Mouse (Mus musculus) embryo, embryonic 11.5 days (tissue): ENCODE measurements around the gene Ccdc174.
"Not testable (repeated sequence)": the region's sequence is repeated elsewhere in the genome, so short reads cannot be mapped to it uniquely, and the experiment has no call there.

Experiments
- DNase-seq: peaks from one replicate; pipeline ENCODE4 v3.0.0-alpha.2; 2012; ENCODE audit warnings: low read depth, low spot score

Ccdc174 gene

DNA sequence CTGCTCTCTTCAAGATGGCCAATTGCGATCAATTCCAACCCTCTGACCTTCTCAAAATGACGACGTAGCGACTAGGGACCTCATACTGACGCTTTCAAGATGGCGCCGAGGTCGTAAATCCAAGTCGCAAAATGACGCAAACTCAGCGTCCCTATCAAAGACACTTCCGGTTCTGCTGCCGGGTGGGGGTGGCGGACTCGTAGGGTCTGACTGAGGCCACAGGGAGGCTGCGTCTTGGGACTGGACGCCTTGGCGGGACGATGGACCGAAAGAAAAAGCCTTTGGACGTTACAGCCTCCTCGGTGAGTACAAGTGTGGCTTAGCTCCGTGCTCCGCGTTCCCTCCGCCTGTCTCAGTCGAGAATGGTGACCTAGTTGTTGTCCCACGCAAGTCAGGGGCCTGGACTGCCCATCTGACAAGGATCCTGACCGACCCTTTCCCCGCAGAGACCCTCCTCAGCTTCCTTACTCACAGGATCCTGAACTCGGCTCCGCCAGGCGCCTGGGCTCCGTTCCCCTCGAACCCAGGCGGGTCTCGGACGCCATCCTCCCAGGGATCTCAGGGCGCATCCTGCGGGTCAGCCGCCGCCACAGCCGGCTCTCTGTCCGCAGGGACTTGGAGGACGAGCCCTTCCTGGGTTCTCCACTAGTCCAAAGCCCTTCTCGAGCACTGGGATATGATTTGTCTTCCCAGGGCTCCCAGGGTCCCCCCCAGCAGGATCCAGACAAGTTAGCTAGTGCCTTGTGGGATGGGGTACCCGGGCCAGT lies at the start of gene Ccdc174:
Gene Ccdc174, plus strand, starts transcription at position 169 of the 767 bp plus-strand sequence.
- peak; percentile 95 for DNase-seq

DNA sequence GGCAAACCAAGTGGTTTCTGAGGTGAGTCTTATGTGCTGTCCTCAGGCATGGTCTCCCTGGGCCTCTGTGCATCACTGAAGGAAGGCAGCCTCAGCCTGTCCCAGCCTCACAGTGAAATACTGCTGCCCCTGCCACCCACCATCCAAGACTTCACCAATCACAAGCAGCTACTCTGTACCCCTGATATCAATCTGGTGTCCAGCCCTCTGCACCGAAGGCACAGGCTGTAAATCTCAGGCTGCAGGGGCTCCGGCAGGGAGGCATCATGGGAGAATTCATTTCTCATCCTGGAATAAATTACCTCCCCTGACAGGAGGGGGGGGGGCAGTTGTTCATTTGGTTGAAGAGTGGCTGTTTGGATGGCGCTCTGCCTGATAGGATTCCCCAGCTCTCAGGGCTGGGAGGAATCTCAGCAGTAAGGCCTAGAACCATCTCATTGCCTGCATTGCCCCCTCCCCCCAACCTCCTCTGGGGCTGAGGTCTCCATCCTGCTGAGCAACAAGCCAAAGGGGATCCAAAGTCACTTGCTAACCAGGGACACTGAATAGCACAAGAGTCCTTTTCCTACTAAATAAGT lies 44.9 kb upstream of the Ccdc174 start:
- DNase-seq: peak; percentile 19

DNA sequence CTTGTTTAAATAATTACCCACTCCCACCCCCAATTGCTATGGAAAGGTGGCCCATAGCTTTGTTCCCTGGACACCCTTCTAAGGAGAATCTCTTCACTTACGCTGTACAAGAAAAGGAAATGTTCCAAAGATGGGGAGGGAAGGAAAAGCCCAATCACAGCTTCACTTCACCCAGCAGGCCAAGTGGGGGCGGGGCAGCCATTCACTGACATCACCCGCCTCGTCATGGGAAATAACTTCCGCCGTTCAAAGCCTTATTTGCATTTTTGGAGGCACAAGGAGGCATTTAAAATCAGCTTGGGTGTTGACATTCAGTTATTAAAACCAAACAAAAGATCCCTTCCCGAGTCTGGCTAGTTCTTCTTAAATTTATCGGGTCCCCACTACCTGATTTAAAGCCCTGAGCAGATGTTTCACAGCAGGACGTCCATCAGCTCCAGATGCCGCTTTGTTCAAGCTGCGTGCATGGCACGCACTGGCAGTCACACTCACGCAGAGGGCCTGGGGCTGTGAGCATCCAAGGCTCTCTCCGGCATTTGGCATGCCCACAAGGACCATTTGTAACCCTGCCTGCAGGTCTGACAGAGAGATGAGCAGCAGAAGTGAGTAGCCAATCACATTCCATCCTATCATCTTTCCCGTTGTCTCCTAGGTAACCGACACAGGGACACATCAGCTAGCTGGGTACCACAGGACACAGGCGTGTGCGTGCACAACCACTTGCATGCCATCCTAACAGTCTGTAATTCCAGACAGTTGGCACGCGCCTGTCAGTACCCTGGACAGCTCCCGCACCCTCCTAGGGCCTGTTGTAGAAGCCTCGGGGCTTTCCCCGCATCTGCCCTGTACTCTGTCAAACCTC lies 38.6 kb upstream of the Ccdc174 start:
- DNase-seq: peak; percentile 71

DNA sequence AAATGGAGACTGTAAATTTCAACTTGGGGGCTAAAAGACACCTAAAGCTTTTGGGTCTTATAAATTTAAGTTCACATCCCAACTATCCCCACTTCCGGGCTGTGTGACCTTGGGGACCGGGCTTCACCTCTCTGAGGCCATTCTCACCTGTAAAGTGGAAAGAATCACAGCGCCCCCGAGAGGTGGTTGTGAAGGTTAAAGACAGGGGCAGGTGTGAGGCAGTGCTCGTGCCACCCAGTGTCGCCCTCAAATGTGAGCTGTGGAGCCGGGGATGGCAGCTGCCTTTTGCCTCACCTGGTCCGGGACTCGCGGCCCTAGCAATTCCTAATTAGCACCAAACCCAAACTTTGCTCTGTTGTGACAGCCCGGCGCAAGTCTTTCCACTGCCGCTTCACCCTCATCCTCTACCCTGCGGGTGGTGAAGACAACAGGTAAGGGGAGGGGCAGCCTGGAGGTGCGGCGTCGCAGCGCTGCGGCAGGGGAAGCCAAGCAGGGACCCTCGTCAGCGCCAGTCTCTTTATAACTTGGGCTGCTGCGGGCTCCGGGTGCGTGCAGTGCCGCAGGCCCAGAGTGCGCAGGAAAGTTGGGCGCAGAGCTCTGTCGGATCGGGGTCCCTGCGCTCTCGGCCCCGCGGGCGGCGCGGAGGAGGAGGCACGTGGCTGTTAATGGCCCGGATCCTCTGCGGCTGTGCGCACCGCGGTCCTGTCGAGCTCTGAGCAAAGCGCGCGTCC lies 34.8 kb upstream of the Ccdc174 start:
- DNase-seq: no peak

DNA sequence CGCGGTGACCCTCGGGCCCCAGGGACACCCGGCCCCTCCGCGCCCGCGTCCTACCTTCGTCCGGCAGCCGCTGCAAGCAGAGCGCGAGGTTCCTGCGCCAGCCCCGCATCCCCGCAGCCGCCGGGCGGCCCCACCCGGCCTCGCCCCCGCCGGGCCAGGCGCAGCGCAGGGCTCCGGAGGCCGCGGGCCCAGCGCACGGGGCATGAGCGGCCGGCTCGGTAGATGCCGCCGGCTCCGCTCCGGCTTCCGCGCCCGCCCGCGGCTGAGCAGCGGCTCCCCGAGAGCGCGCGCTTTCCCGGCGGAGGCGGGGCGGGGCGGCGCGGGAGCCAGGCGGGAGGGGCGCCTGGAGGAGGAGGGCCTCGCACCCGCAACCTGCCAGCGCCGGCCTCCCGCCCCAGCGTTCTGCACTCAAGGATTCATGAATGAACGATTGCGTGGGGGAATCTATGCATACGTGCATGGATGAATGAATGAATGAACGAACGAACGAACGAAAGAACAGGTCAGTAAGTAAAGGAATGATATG lies 34.2 kb upstream of the Ccdc174 start:
- DNase-seq: no peak

DNA sequence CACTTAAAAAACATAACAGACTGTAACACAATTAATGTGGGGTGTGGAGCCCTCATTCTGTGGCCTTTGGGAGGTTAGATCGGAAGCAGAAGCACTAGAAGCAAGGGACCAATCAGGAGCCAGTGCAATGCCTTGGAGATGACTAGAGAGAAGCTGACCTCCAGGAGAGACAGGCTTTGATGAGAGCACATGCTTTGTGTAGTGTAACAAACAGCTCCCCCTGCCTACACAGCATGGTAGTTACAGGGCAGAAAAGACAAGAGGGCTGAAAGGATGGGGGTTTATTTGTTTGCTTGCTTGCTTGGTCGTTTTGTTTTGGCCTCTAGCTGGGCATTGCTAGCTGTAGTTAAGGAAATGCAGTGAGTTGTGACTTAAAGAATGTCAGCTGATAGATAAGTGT lies 25.3 kb upstream of the Ccdc174 start:
- DNase-seq: peak; percentile 32

DNA sequence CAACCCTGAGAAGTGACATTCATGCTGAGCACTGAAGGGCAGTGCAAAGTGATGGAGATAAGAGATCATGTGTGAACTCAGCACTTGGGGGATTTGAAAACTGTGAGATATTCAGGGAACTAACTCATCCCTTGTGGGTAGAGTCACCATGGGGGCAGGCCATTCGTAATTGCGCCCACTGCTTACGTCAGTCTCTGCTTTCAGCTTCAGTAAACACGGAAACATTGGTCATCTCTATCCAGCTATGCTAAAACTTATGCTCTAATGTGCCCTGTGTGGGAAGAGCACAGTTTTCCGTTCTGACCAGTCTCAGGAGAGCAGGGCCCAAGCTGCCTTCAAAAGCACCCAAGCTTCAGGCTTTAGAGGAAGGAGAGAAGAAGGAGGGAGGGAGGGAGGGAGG lies 19.5 kb upstream of the Ccdc174 start:
- DNase-seq: no peak

DNA sequence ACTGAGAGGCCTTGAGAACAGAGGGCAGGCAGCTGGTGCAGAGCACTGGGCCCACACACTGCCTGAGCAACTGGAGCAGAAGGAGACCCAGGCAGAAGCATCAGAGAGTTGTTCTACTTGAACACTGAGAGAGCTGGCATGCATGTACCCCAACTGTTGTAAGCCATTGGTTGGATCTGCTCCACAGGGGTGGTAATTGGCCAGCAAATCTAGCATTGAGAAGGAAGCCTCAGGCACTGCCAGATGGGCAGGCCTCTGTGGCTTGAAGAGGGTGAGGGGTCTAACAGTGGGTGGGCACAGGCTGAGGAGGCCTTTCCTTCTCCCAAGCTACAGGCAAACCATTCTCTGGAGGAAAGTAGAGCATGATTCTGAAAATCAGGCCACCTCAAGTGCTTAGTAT lies 15.0 kb upstream of the Ccdc174 start:
- no peak for DNase-seq

DNA sequence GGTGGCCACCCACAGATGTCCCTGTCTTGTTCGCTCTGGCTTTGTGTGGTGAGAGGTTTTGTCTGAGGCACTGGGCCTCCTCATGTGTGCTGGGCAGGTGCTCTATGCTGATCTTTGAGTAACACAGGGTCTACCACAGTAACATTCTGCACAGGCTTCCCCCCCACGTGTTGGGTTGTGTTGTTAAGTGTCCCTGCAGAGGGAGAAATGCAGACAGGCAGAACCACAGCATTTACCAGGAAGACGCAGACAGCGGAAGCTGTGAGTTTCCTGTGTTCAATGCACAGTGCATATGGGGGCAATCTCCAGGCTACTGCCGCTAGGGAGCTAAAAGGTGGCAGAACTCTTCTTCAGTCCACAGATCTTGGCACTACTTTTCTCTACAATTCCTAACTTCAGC lies 13.3 kb upstream of the Ccdc174 start:
- DNase-seq: no peak

DNA sequence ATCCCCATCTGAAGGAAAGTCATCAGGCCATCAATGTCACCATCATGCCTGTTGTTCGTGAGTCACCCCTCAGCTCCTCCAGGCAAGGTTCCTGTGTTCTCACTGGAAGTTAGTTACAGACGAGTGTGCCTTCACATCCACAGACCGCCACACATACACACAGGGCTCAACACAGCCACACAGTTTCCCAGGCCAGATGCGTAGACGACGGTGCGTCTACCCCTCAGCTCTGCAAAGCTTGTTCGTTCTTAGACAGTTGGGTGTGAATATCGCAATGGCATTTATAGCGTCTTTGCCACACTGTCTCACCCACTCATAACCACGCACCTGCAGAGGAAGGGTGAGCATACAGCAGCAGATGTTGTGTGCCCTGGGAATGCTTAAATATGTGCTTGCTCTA lies 12.3 kb upstream of the Ccdc174 start:
- no peak for DNase-seq

DNA sequence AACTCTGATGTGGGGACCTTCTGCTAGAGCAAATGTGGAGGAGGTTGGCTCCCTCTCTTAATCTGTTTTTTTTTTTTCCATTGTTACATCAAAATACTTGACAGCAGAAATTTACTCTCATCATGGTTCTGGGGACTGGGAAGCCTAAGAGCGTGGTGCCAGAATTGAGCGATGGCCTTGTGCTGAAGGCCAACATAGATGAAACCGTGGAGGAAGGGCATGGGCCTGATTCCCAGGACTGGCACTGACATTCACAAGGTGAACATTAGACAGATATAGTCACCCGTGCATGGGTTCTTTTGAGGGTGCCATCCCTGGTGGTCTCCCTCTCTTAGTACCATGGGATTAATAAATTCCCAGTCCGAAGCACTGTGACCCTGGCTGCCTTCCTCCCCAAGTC lies 9.8 kb upstream of the Ccdc174 start:
- no peak for DNase-seq

DNA sequence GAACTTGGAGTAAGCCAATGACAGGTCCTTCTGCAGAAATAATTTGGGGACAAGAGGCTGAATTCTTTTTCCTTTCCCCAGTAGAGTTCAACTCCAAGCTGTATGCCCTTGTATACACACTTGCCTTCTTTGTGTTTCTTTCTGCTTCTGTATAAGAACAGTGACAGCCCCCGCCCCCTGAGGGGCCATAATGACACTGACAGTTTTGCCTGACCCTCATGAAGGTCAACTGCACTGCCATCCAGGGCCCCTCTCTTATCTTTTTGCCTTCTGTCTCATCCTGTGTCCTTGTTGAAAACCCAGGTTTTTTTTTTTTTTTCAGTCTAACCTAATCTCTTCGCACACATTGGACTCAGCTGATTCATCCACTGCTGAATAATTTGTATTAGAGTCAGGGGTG lies 5.1 kb upstream of the Ccdc174 start:
- DNase-seq: no peak

DNA sequence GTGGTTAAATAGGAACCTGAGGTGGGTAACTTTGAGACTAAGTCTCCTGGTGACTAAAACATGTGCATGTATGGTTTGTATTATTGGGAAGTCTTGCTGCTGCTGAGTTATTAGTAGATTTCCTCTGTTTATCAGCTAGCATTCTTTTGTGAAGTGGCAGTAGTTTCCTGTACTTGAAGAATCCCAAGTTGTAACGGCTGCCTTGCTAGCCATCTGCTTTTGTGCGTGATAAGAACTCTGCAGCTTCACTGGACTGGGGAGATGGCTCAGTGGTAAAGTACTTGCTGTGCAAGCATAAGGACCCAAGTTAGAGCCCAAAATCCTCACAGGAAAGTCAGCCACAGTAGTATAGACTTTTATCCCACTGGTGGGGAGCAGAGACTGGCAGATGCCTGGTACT lies 6.0 kb downstream of the Ccdc174 start:
- DNase-seq: no peak

DNA sequence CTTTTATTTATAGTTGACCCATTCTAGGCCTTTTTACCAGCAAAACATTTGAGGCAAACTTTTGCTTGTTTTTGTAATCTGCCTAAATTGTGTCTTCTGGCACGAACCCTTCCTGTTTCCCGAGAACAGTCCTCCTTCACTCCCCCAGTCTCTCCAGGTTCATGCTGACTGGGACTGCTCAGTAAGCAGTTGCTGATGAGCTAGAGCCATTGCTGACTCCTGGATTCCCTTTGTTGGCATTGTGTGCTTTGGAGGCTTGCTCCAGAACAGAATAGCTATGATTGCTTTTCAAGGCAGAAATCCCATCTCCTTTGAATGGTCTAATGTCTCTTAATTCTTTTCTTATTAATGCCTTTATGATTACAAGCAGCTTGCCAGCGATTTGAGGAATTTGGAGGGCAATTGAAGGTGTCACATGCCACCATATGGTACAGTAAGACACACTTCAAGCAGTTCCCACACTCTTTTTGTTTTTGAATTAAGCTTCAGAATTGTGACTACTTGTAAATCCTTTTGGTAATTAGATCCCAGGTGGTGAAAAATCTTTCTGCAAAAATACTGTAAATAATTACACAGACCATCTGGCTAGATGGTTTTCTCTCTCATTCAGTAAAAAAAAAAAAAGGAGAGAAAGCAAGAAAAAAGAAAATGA lies 11.5 kb downstream of the Ccdc174 start:
- no peak for DNase-seq

DNA sequence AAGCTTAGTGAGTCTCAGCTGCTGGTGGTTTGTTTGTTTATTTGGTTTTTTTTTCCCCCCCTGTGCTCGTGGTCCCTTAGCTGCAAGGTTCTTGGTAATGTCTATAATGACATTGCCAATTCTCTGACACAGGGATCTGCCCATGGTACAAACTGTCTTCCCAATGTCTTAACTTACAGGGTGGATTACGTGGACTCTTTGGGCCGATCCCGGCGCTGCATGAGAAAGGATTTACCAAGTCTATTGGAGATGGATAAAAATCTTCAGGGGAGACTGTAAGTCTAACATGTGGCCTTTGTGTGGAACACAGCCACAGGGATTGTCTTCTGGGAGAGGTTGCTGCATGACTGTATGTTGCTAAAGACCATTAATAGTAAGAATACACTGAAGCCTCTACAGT lies 12.8 kb downstream of the Ccdc174 start:
- no peak for DNase-seq

DNA sequence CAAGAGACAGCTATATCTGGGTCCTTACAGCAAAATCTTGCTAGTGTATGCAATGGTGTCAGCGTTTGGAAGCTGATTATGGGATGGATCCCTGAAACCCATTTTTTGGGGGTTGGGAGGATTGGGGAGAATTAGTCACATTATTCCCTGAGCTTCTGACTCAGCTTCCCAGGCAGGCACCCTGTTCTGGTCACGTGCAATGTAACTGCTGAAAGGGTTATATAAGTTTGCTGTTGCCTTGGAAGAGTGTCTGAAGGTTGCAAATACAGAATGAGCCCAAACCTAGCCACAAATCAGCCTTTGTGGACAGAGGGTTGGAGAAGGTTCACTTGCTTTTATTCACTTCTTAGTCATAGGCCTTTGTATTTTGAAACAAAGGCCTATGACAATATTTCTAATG lies 13.9 kb downstream of the Ccdc174 start:
- no peak for DNase-seq

DNA sequence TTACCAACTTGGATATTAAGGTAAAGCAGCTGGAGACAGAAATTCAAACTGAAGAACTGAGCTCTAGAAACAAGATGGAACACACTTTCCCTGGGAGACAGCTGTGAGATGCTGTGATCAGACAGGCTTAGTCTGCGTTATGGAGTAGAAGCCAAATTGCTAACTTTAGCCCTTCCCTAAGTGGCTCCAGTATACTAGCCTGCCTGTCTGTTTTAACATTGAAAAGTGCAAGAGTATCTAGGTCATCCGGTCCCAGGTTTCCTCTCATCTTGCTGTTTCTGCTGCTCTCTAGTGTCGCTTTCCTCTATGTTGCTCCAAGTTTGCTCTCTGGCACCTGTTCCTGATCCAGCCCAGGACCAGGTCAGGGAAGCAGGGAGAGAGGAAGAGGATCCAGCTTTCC lies 18.9 kb downstream of the Ccdc174 start:
- DNase-seq: no peak

DNA sequence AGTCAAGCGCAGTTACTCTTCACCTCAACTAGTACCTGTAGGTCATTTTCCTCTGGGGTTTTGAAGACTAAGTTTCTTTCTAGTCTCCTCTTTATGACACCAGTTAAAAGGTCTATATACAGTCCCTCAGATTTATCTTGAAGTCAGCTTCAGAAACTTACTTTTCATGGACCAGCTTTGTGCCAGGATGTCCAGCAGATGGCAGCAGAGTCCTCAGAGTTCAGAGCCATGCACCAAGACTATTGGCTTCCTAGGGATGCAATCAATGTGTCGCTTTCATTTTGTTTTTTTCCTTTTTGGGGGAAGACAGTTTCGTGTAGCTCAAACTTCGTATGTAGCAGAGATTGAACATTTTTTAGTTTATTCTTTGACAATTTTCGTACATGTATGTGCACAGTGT lies 23.7 kb downstream of the Ccdc174 start:
- DNase-seq: peak; percentile 71

DNA sequence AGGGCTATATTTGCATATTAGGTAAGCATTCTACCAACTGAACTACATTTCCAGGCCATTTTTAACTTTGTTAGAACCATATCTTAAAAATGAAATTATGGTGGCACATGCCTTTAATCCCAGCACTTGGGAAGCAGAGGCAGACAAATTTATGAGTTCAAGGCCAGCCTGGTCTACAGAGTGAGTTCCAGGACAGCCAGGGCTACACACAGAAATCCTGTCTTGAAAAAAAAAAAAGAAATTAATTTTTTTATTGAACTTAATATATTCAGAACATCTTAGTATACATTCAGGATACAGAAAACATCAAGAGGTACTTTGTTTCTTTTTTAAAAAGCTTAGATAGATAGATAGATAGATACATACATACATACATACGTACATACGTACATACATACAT lies 24.7 kb downstream of the Ccdc174 start, which contains the start of gene 4930590J08Rik:
Gene 4930590J08Rik, plus strand, starts transcription at position 301 of the 400 bp plus-strand sequence.
- not testable (repeated sequence) for DNase-seq

DNA sequence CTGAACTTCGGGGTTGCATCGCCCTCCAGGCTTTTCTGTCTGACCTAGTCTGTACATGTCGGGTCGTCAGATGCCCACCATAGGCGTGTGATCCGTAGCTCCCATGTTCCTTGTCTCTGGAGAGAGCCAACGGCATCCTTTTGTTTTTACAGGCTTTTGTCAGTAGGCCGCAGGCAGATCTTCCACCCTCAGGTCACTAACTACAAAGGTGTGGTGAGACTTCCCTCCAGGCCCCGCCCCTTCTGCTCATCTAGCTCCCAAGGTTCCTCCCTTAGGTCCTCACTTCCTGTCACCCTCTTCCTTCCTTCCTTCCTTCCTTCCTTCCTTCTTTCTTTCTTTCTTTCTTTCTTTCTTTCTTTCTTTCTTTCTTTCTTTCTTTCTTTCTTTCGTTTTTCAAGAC lies 36.2 kb downstream of the Ccdc174 start:
- DNase-seq: no peak

DNA sequence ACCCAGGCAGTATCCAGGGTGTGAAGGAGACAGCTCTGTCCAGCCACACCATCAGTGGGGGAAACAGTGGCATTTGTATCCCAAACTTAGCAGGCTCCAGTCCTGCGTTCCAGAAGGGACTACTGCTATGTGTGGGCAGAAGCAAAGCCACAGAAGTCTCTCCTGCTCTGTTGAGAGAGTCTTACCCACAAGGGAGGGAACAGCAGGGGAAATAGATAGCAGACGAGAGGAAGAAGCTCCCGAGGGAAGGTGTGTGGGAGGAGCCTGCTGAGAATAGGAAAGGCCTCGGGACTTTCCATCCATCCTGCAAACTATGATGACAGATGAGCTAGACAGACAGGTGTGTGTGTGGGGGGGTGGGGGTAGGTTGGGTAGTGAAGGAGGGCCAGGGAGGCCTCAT lies 39.4 kb downstream of the Ccdc174 start:
- DNase-seq: no peak
